Mouse (Mus musculus) stomach, postnatal 0 days (tissue): ENCODE results near the gene Negr1. TPM values are rescaled to one million over a fixed set of nuclear protein-coding genes. Genes with fewer than 3 reads are reported as not detected.

Experiments used
- ATAC-seq: fragments of 200-750 bp; cut with Nextera tagmentation; 2 replicates; pipeline ENCODE4 v1.8.0; 2017; ENCODE audit not compliant: low FRiP score, low TSS enrichment
- DNase-seq: peaks from one replicate; pipeline ENCODE4 v3.0.0-alpha.2; 2016; ENCODE audit warnings: low spot score
- H3K27ac ChIP-seq: fragments of 300-500 bp; sonication (generic); replicated peaks from 2 replicates; pipeline ENCODE4 v1.5.1; 2014; ENCODE audit warnings: mild to moderate bottlenecking, control low read depth
- H3K27me3 ChIP-seq: fragments of 300-500 bp; sonication (generic); 2 replicates; pipeline ENCODE4 v1.6.1; 2014; ENCODE audit warnings: low read length; ENCODE audit not compliant: control insufficient read depth, insufficient read depth
- H3K36me3 ChIP-seq: fragments of 300-500 bp; sonication (generic); 2 replicates; pipeline ENCODE4 v1.6.1; 2014; ENCODE audit warnings: low read length, mixed read lengths; ENCODE audit not compliant: control insufficient read depth, insufficient read depth
- H3K4me1 ChIP-seq: fragments of 300-500 bp; sonication (generic); replicated peaks from 2 replicates; pipeline ENCODE4 v1.6.1; 2014; ENCODE audit warnings: antibody characterized with exemption; ENCODE audit not compliant: control insufficient read depth, insufficient read depth
- H3K4me2 ChIP-seq: fragments of 300-500 bp; sonication (generic); replicated peaks from 2 replicates; pipeline ENCODE4 v1.6.1; 2014; ENCODE audit warnings: low read depth, mild to moderate bottlenecking, control low read depth, moderate library complexity
- H3K4me3 ChIP-seq: fragments of 300-500 bp; sonication (generic); 2 replicates; pipeline ENCODE4 v1.5.1; 2014; ENCODE audit warnings: low read depth, low read length, control low read depth
- H3K9ac ChIP-seq: fragments of 300-500 bp; sonication (generic); 2 replicates; pipeline ENCODE4 v1.6.1; 2014; ENCODE audit warnings: mild to moderate bottlenecking, low read length, control low read depth, mixed read lengths
- H3K9me3 ChIP-seq: fragments of 300-500 bp; sonication (generic); 2 replicates; pipeline ENCODE4 v1.6.1; 2016; ENCODE audit warnings: low read length; ENCODE audit not compliant: control insufficient read depth
- CTCF ChIP-seq: IDR thresholded peaks from 2 replicates; pipeline ENCODE4 v1.5.1; 2016; ENCODE audit warnings: antibody characterized with exemption, low read depth, mild to moderate bottlenecking, moderate library complexity
- EP300 ChIP-seq: optimal IDR thresholded peaks from 2 replicates; pipeline ENCODE3; 2016; ENCODE audit warnings: antibody characterized with exemption
- WGBS: fragments of 180-500 bp; shearing (Covaris S2); extraction: QIAGEN DNeasy Blood & Tissue Kit; methylation state at CpG from one replicate; pipeline ENCODE4 v1.1.7; 2014; 5-methylcytosine and 5-hydroxymethylcytosine counted together
- polyA plus RNA-seq: library from polyadenylated mRNA; unstranded; fragments of >200 nt; fragmentation: Nextera tagmentation; extraction: Ambion mirVana; gene quantifications from 2 replicates; pipeline ENCODE4 v1.2.1, GENCODE M21; 2015

Gene Negr1
- polyA plus RNA-seq, 1 experiment from 2014 or later: 1.5 TPM

DNA sequence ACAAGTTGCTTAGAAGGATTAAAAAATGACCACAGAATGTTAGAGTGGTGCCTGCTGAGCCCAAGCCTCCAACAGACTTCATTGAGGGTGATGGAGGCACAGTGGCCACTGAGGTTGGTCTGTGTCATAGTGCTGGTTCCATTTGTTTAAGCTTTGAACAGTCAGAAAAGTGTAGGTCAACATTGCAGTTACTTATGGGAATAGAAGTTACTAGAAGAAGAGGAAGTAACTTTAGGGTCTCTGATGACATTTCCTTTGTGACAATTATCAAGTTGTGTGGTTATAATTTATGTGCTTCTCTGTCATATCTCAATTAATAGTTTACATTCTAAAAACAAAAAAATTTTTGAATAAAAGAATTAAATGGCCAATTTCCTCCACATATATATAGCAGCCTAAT, 719.7 kb downstream of the Negr1 start:
- H3K9me3 ChIP-seq: no peaks in the 10 kb centered on the region
- no peaks in the 10 kb centered on the region for H3K36me3 ChIP-seq
- no peak overlapping the region for H3K4me3 ChIP-seq
- H3K9ac ChIP-seq: no peak overlapping the region
- no peaks in the 10 kb centered on the region for H3K4me1 ChIP-seq
- no peak for DNase-seq
- no peak for TF ChIP-seq CTCF
- no peak for TF ChIP-seq EP300
- H3K27ac ChIP-seq: no peak overlapping the region
- ATAC-seq: no peak
- H3K27me3 ChIP-seq: no peaks in the 10 kb centered on the region
- H3K4me2 ChIP-seq: no peak overlapping the region

DNA sequence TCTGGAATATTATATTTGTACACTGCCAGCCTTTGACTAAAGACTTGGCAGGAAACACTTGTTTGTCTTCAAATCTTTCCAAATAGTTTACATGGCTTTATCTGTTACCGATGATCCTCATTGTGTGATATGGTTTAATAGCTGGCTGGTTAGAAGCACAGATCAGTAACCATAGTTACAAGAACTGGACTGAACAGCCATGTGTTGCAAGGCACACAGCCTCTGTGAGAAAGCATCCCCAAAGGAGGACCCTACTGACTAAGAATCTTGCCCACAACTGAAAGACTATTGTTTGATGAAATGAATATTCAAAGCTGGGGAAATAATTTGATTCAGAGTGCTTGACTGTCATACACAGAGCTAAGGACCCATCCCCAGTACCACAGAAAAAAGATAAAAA, 729.7 kb downstream of the Negr1 start:
- Histone ChIP-seq H3K4me2 (no peak overlapping the region), H3K9ac (no peak overlapping the region), H3K4me1 (no peaks in the 10 kb centered on the region), H3K27ac (no peak overlapping the region), H3K36me3 (no peaks in the 10 kb centered on the region), H3K27me3 (no peaks in the 10 kb centered on the region), H3K4me3 (no peak overlapping the region), H3K9me3 (no peaks in the 10 kb centered on the region)
- ATAC-seq: no peak
- 70% methylated on average over 1 of the region's 1 CpGs for WGBS
- no peak for DNase-seq
- no peak for TF ChIP-seq EP300
- TF ChIP-seq CTCF: no peak

DNA sequence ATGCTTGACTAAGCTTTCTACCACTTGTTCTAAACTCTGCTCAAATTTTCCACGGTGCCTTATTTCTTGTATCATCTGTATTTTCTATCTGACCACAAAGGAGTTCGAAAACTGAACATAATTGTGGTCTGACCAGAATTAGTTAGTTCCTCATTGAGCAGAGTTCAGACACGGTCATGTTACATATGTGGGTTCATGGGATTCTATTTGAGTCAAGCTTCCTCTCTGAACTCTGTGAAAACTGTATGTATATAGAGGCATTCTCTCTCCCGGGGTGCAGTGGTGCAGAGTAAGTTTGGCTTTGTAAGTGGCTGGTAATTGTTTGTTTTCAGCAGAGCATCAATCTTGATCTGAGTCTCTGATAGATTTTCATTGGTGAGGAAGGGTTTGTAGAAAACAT, 735.6 kb downstream of the Negr1 start:
- DNase-seq: no peak
- 66% methylated on average over 4 of the region's 4 CpGs for WGBS
- ATAC-seq: no peak
- H3K36me3 ChIP-seq: no peaks in the 10 kb centered on the region
- no peak overlapping the region for H3K9ac ChIP-seq
- H3K27me3 ChIP-seq: no peaks in the 10 kb centered on the region
- no peak overlapping the region for H3K4me2 ChIP-seq
- H3K27ac ChIP-seq: no peak overlapping the region
- H3K4me1 ChIP-seq: no peaks in the 10 kb centered on the region
- TF ChIP-seq EP300: no peak
- TF ChIP-seq CTCF: no peak
- H3K9me3 ChIP-seq: no peaks in the 10 kb centered on the region
- no peak overlapping the region for H3K4me3 ChIP-seq

DNA sequence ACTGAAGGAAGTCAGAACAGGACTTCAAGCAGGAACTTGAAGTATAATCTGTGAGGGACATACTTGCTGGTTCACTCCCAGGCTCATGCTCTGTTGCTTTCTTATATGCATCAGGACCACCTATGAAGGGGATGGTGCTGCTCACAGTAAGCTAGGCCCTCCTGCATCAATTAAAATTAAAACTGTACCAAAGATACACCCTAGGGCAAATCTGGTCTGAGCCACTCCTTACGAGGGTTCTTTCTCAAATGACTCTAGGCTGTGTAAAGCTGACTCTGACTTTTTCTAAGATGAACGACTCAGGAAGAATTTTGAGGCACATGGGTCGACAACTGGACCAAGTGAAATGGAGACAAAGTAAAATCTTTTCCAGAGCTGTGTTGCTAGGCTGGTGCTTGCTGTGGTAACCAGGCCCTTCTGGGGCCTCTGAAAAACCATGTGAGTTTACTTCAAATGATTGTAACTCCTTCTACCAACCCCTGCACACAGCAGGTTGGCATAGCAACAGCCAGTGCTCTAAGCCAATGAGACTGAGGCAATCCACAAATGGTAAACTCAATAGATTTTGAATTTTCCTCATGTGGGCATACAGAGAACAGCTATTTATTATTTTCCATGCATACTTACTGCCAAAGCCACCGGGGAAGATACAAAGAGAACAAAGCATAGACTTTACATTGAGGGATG, 742.0 kb downstream of the Negr1 start:
- Histone ChIP-seq H3K4me2 (no peak overlapping the region), H3K9ac (no peak overlapping the region), H3K4me3 (no peak overlapping the region), H3K27me3 (no peaks in the 10 kb centered on the region), H3K36me3 (no peaks in the 10 kb centered on the region), H3K9me3 (no peaks in the 10 kb centered on the region), H3K27ac (no peak overlapping the region), H3K4me1 (no peaks in the 10 kb centered on the region)
- no peak for ATAC-seq
- no peak for DNase-seq
- WGBS: 69% methylated on average over 4 of the region's 4 CpGs
- no peak for TF ChIP-seq CTCF
- TF ChIP-seq EP300: no peak

DNA sequence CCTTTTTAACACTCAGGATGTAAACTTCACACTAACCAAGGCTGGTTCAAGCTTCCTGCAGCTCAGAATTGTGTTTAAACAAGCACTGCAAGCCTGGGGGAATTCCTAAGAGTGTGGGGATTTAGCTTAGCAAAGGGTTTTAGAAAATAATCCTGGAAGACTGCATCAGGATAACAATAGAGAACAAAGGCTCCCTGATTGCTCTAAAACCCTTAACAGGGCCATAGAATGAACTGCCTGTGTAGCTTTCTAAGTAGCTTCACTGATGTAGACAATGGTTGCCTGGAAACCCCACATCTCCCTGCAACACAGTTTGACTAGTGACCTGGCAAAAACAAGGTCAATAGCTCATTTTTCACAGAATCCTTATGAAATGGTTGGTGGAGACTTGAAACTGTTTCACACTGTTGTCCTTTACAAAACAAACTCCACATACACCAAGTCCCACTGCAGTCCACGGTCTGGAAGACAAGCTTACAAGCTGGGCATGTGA, 759.5 kb downstream of the Negr1 start:
- Histone ChIP-seq H3K27me3 (no peaks in the 10 kb centered on the region), H3K4me1 (no peaks in the 10 kb centered on the region), H3K27ac (no peak overlapping the region), H3K9me3 (no peaks in the 10 kb centered on the region), H3K4me3 (no peak overlapping the region), H3K36me3 (no peaks in the 10 kb centered on the region), H3K9ac (no peak overlapping the region), H3K4me2 (no peak overlapping the region)
- ATAC-seq (no peak), DNase-seq (no peak)
- WGBS: 47% methylated on average over 1 of the region's 1 CpGs
- no peak for TF ChIP-seq EP300
- no peak for TF ChIP-seq CTCF

DNA sequence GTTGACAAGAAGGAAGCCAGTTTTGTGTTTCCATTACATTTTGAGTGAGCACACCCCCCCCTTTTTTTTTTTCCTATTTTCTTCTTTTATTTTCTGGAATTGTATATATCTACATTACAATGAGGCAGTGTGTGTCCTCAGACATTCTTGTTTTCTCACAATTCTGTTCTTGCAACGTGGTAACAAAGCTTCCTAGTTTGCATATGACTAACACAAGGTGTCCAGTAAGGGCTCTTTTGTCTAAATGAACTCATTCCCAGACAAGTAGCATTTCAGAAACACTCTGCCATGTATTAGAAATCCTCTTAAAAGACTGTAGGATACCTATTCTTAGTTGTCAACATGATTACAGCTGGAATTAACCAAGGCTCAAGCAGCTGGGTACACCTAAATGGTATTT, 760.2 kb downstream of the Negr1 start:
- no peak overlapping the region for H3K9ac ChIP-seq
- DNase-seq (no peak), ATAC-seq (no peak)
- H3K4me1 ChIP-seq: no peaks in the 10 kb centered on the region
- no peak overlapping the region for H3K4me2 ChIP-seq
- H3K27me3 ChIP-seq: no peaks in the 10 kb centered on the region
- H3K36me3 ChIP-seq: no peaks in the 10 kb centered on the region
- H3K9me3 ChIP-seq: no peaks in the 10 kb centered on the region
- no peak overlapping the region for H3K27ac ChIP-seq
- 40% methylated on average over 1 of the region's 1 CpGs for WGBS
- no peak for TF ChIP-seq CTCF
- no peak for TF ChIP-seq EP300
- no peak overlapping the region for H3K4me3 ChIP-seq
